Mouse (Mus musculus) heart, adult 2 months (tissue): ENCODE measurements around the gene Vsig10l.

ENCODE experiments used
- CTCF ChIP-seq: fragments of 200-600 bp; IDR thresholded peaks from 2 replicates; pipeline ENCODE4 v1.8.1; 2022; ENCODE audit warnings: antibody characterized with exemption, mild to moderate bottlenecking, moderate library complexity
- POLR2A ChIP-seq: fragments of 200-500 bp; IDR thresholded peaks from 2 replicates; pipeline ENCODE4 v1.6.1; 2011; ENCODE audit warnings: mild to moderate bottlenecking, low read depth, low read length, control low read depth; ENCODE audit not compliant: insufficient read depth

- TF ChIP-seq POLR2A = no peak
- TF ChIP-seq CTCF = no peak
Observed at GRCm38 (mm10) chr7:43481191-43481590, 18.2 kb downstream of the Vsig10l start.
